9 mouse cellular contexts compared by ENCODE assay signal in the genomic region with DNA sequence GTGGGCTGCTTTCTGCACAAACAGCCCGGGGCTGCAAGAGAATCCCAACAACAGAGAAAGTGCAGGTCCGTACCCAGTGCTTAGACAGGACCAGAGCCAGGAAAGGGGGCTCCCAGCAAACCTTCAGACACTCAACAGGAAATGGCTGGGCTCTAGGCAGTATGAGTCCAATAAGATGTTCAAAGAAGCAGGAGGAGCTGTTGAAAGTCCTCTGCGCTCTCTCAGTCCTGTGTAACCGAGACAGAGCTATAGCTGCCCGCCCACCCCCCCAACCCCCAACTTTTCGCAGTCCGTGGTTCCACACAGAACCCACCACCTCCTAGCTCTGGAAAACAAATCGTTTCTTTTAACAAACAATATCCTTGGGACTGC. TPM values are rescaled to one million over a fixed set of nuclear protein-coding genes. Genes with fewer than 3 reads are reported as not detected.
A peak's percentile ranks its signal among the peaks of the same experiment; 100 is the strongest.
DNase-seq lines count a peak whose midpoint lies in the region; ATAC-seq and TF ChIP-seq lines count a peak whose summit lies in the region.
"Had no signal": no experiment of that assay in that cellular context is flagged by ENCODE, and none has a peak within 500 bp of the region (broad histone marks: within the 10 kb centered on the region; RNA-seq: fewer than 3 reads in every experiment).

No protein-coding gene starts in this region.

- WGBS in heart, embryonic 12.5 days: 4% methylated on average over 8 of the region's 8 CpGs
- 4% methylated on average over 8 of the region's 8 CpGs for WGBS in limb, embryonic 15.5 days

- no peak for DNase-seq in layer of hippocampus, adult 2 months (ENCODE audit: low spot score in 2 of 2)
- no peak for DNase-seq in layer of hippocampus, adult 8-10 months (ENCODE audit: low spot score in 2 of 2)
- DNase-seq in retina, embryonic 14.5 days (ENCODE audit: low spot score): peak; percentile 28
- no peak for DNase-seq in cerebellum, postnatal 36 days
- no peak for DNase-seq in urinary bladder, postnatal 10 days (ENCODE audit: low spot score)
- DNase-seq in Muller cell, postnatal 12 days (ENCODE audit: inconsistent ontology term): no peak

- no peak for TF ChIP-seq CTCF in layer of hippocampus, adult 2 months (conservative IDR thresholded peaks at IDR 0.05)

- H3K36me3 ChIP-seq in heart, embryonic 12.5 days: no peaks in the 10 kb centered on the region
- H3K36me3 ChIP-seq in limb, embryonic 15.5 days: no peaks in the 10 kb centered on the region

- peak overlapping the region; percentile 96 for H3K4me2 ChIP-seq in heart, embryonic 12.5 days
- peak overlapping the region; percentile 93 for H3K4me2 ChIP-seq in limb, embryonic 15.5 days

- H3K4me1 ChIP-seq in heart, embryonic 12.5 days (replicated peaks): peaks cover 6% of the 10 kb centered on the region
- peaks cover 15% of the 10 kb centered on the region for H3K4me1 ChIP-seq in limb, embryonic 15.5 days

- H3K4me3 ChIP-seq in layer of hippocampus, adult 2 months: peak overlapping the region; percentile 58
- peak overlapping the region; percentile 71 for H3K4me3 ChIP-seq in heart, embryonic 12.5 days
- peak overlapping the region; percentile 64 for H3K4me3 ChIP-seq in limb, embryonic 15.5 days

- no peaks in the 10 kb centered on the region; the same call in 1 of the 2 replicates for H3K9me3 ChIP-seq in heart, embryonic 12.5 days (replicated peaks)
- H3K9me3 ChIP-seq in limb, embryonic 15.5 days: no peaks in the 10 kb centered on the region

- peak overlapping the region; percentile 43; the same call in 1 of the 2 replicates for H3K27ac ChIP-seq in layer of hippocampus, adult 2 months
- 0 out of 2 replicates have a peak overlapping the region, but pooled peaks have one; percentile 2 for H3K27ac ChIP-seq in heart, embryonic 12.5 days (ENCODE audit: poor library complexity, severe bottlenecking)
- peak overlapping the region; percentile 75; the same call in 1 of the 2 replicates for H3K27ac ChIP-seq in limb, embryonic 15.5 days

- H3K27me3 ChIP-seq in heart, embryonic 12.5 days (replicated peaks): peaks cover 12% of the 10 kb centered on the region
- peaks cover 11% of the 10 kb centered on the region; the same call in 1 of the 2 replicates for H3K27me3 ChIP-seq in limb, embryonic 15.5 days

- H3K9ac ChIP-seq in heart, embryonic 12.5 days: peak overlapping the region; percentile 69
- peak overlapping the region; percentile 66 for H3K9ac ChIP-seq in limb, embryonic 15.5 days

- ATAC-seq in heart, embryonic 12.5 days (ENCODE audit: insufficient number of reproducible peaks, low FRiP score): peak; percentile 69
- ATAC-seq in limb, embryonic 15.5 days (ENCODE audit: insufficient number of reproducible peaks, low FRiP score, low TSS enrichment, low read depth): 0 out of 2 replicates have a peak, but pooled peaks have one; percentile 22

RNA-seq across cellular contexts. Expression of a gene that starts 0.8 kb away (rescaled TPM):
- 1 to 10 TPM; 2.3 to 2.4 TPM for total RNA-seq in layer of hippocampus, adult 2 months (2021)
- 1 to 10 TPM; 3.0 to 5.6 (median 3.5) TPM for total RNA-seq in layer of hippocampus, adult 8-10 months (2022)
- 9.1 and 10.2 TPM in 2 replicates for polyA plus RNA-seq in heart, embryonic 12.5 days (2016; fragmentation: Nextera tagmentation; extraction: Ambion mirVana)
- polyA plus RNA-seq in limb, embryonic 15.5 days (2015; fragmentation: Nextera tagmentation; extraction: Ambion mirVana): 14.8 and 15.4 TPM in 2 replicates
- total RNA-seq: CH12.LX had no signal

Comparison
In these comparisons a context has a peak if more than half of its experiments do, and no peak if none do; other contexts are left out.
1. H3K27ac ChIP-seq: peak in every context shown above with its lines; median percentile 75 in limb, embryonic 15.5 days; 43 in layer of hippocampus, adult 2 months; 2 in heart, embryonic 12.5 days.